Mouse (Mus musculus): Measurements from ENCODE around the gene Sez6.

Sez6 gene

DNA sequence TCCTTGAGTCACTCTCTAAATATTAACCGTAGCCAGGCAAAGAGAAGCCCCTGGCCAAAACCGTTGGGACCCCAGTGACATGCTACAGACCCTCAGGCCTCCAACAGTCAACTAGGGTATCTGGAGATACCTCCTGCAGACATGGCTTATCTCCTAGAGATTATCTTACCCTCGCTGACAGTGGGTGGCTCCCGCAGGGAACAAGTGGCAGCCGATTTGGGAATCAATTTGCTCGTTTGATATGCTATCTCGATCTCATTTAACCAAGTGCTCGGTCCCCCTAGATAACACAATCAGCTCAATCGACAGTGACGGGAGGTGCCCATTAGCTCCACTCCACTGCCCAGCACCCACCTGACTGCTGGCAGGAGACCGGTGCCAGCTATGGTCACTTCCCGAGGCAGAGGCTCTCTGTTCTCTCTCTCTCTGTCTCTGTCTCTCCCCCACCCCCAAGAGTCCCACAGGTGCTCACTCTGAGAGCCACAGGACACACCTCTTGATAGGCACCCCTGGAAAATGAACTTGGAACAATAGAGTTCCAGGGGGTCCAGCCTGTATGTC is 19.6 kb downstream of the Sez6 start:
- DNase-seq, result no peak

DNA sequence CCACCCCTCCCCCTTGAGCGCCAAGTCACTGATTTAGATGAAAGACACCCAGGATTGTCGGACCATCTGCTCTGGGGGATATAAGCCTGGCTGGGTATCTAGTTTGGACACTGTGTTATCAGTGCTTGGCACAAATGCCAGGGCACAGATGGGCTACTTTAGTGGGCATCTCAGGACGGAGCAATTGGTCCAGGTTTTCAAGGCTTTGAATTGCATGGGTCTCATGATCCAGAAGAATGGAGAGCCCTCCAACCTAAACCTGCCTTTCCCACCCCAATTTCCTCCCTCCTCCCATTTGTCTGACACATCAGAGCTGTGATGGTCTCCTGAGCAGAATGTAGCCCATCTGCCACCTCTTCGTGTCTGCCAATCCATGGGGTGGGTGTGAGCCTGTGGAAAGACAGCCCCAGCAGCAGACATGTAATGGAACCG is 20.2 kb downstream of the Sez6 start:
- DNase-seq, result no peak

- DNase-seq, result peak; percentile 27
These were observed 23.1 kb downstream of the Sez6 start for GRCm38 (mm10) chr11:77953671-77954070.

GRCm38 (mm10) chr11:77956428-77956827 is 25.8 kb downstream of the Sez6 start:
- no peak for DNase-seq

DNA sequence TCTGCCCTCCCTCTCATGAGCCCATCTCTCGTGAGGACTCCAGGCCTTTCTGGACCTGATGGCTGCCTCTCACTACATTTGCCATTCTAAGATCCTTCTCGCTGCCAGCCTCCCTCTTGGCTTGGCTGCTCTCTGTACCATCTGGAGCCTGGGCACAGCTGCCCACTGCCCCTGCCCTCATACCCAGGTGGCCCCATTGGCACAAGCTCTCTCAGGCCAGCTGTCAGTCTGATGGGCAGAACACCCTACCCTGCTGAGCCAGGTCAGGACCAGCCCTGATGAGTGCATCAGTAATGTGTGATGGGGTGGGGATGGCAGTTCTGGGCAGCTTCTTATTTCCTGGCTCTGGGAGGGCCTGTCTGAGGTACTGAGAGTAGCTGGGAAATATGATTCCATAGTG is 27.7 kb downstream of the Sez6 start:
- DNase-seq, result no peak

DNA sequence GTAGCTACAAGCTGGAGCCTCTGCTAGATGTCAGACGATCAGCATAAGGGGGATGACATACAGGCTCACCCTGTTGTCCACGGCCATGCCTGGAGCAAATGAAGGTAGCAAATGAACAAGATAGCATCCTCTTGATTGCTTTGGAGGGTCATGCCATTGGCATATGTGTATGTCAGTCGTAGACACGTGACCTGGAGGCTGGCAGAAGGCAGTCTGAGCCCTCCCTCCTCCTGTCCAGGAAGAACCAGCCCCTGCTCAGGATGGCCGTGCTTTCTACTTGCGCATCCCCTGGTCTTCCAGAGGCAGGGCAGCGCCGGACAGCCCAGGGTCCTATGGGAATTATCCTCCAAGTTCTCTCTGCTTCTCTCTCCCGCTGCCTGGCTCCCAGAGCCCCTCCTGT is 28.3 kb downstream of the Sez6 start:
- DNase-seq, result no peak

DNA sequence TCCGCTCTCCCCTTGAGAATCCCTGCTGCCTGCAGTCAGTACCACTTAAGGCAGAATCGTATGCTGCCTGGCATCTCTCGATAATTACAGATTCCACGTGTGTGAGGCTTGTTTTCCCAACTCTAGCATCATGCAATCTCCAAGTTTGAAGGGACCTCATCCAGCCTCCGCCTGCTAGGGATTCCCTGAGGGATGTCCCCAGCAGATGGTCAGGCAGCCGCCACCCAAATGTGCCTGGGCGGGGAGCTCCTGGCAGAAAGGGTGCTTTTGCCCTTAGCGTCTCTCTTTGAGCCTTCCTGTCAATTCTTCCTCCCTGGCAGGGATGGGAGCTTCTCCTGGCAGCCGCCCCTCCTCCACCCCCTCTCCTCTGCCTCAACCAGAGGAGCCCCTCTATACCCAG is 29.6 kb downstream of the Sez6 start:
- no peak for DNase-seq

DNA sequence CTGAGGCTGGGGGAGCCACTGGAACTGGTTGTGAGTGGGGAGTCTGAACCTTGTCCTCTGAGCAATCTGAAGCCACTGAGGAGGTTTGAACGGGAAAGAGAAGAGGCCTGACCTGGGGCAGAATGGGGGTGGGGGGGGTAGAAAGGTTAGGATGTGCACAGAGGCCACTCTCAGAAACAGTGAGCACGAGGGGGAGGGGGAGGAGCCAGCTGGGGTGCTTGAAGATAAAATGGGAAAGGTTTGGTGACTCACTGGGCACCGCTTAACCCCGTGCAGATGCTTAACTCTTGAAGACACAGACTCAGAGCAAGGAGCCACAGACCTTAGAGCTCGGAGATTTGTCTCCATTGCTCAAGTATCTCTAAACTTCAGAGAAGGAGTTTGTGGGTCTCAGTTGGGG is 30.3 kb downstream of the Sez6 start:
- no peak for DNase-seq

DNA sequence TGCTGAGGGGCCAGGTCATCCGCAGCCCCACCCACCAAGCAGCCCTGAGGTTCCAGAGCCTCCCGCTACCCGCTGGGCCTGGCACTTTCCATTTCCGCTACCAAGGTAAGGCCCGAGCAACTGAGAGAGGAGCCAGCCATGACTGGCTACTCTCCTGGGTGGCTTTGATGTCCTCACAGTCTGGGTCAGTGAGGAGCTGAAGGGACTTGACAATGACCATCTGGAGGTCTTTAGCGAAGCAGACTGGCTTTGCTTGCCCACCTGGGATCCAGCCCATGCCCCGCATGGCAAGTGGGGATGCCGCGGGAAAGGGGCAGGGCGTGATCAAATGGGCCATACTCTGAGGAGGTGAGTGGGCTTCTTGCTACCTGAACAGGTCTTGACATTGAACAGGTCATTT is 32.3 kb downstream of the Sez6 start:
- DNase-seq, result no peak

- DNase-seq, result no peak
These were observed 34.0 kb downstream of the Sez6 start for GRCm38 (mm10) chr11:77964415-77965095.

- peak; percentile 14 for DNase-seq
These were observed 34.8 kb downstream of the Sez6 start for GRCm38 (mm10) chr11:77965101-77966036.

GRCm38 (mm10) chr11:77966037-77966391 is 35.4 kb downstream of the Sez6 start:
- no peak for DNase-seq

GRCm38 (mm10) chr11:77967114-77967513 is 36.5 kb downstream of the Sez6 start:
- peak; percentile 80 for DNase-seq

DNA sequence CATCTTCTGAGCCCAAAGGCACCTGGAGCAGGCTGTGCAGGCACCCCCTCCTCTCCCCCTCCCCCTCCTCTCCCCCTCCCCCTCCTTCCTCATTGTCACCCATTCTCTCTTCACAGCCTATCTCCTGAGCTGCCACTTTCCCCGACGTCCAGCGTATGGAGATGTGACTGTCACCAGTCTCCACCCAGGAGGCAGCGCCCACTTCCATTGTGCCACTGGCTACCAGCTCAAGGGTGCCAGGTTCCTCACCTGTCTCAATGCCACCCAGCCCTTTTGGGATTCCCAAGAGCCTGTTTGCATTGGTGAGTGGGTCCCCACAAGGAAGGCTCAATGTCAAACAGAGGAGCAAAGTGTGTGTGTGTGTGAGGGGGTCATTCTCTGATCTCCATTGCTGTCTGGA is 38.2 kb downstream of the Sez6 start:
- DNase-seq, result no peak

GRCm38 (mm10) chr11:77970718-77971117 is 40.1 kb downstream of the Sez6 start:
- no peak for DNase-seq

DNA sequence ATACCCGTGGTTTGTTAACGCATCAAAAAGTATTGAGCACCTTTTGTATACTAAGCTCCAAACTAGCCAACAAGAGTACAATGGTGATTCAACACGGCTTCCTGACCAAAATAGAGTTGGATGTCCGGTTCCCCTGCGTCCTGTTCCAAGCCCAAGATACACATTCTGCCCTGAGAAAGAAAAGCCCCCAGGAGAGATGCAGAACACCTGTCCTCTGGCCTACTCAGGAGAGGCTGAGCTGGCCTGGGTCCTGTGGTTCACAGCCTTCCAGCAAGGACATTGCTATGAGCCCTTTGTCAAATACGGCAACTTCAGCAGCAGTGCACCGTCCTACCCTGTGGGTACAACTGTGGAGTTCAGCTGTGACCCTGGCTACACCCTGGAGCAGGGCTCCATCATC is 42.9 kb downstream of the Sez6 start:
- no peak for DNase-seq

DNA sequence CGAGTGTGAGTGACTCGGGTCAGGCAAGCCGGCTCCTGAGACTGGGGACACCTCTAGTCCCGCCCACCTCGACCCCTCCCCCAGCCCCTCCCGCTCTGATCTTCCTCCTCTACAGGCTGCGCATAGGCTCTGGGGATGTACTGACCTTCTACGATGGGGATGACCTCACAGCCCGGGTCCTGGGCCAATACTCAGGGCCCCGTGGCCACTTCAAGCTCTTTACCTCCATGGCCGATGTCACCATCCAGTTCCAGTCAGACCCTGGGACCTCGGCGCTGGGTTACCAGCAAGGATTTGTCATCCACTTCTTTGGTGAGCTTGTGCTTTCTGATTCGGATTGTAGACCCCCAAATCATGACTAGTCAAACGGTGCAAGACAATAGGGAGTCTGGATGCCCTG is 43.7 kb downstream of the Sez6 start:
- DNase-seq, result no peak

GRCm38 (mm10) chr11:77975873-77976272 is 45.3 kb downstream of the Sez6 start:
- DNase-seq, result no peak

GRCm38 (mm10) chr11:77978161-77978560 is 47.6 kb downstream of the Sez6 start:
- no peak for DNase-seq

GRCm38 (mm10) chr11:77979221-77979809 is 48.7 kb downstream of the Sez6 start:
- no peak for DNase-seq

DNA sequence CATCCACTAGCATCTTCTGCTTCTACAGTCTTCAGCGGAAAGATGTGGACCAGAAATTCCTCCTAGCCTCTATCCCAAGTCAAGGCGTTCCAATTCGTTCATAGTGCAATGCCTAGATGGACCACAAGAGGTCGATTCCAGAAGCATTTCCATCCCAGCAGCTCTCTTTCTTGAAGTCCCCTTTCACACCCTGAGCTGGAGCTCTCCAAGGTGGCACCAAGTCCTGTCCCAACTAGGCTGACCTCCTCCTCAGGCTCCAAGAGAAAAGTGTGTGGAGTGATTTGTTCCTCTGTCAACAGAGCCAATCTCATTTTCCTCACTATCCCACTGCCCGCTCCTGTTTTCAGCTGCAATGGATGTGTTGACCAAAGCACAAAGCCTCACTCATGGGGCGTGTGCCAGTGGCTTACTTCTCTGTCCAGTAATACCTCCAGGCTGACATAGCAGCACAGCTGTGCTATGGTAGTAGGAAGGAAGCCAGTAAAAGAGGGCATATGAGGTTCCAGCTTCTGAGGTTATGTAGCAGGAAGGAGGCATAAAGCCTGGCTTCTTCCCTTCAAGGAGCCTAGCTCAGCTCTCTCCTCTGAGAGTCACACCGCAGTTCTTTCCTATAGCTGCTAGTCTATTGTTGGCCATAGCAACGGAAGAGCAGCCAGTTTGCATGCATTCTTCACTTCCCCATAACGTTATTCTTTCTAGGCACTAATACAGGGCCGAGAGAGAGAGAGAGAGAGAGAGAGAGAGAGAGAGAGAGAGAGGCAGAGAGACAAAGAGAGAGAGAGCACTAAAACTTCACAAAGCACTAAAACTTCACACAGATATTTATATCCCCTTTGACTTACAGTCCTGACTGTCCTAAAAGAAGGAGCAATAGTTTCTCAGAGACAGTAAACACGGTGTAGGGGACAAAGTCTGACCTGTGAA is 49.9 kb downstream of the Sez6 start:
- peak; percentile 66 for DNase-seq
